Mouse (Mus musculus) lung, postnatal 36 days (tissue): ENCODE measurements around the gene Tmem130.

Source experiments
- DNase-seq: peaks from one replicate; pipeline ENCODE4 v3.0.0; 2022; ENCODE audit warnings: mixed read lengths

Gene Tmem130

GRCm38 (mm10) chr5:144729216-144729615 lies 32.4 kb downstream of the Tmem130 start:
- DNase-seq, result no peak

DNA sequence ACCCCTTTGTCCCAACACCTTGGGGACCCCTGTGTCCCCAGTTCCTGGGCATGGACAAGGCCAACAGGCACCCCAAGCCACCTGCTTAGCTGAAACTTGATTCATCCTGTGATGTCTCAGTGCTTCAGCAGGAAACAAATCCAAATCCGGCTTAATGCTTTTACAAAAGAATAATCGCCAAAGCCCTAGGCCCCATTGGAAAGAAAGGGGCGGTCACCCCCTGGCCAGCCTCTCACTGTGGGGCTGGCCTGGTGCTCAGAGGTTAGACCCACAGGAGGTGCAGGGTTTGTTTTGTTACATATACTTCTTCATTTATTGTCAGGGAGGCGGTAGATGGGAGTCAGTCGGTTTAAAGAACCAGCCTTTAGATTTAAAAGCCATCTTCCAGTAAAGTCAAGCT lies 33.4 kb downstream of the Tmem130 start:
- no peak for DNase-seq

DNA sequence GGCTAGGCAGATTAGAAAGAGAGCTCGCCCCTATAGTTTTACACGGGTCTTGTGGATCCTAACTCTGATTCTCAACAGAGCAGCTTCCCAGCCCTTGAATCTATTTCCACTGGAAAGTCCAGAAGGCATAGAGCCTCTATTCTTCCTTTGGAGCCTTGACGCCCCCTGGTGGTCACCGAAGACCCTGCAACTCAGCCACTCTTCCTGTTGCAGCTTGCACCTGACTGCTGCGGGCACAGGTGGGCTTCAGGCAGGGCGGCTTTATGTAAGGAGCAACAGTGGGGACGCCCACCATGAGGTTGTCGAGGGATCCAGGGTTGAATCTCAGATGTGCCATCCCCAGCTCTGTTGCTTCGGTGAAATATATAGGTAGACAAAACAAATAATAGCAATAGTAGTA lies 34.5 kb downstream of the Tmem130 start:
- peak; percentile 72 for DNase-seq

- DNase-seq, result no peak
Measured at GRCm38 (mm10) chr5:144725554-144725953, 36.1 kb downstream of the Tmem130 start.

GRCm38 (mm10) chr5:144724926-144725325 lies 36.7 kb downstream of the Tmem130 start:
- DNase-seq, result no peak

GRCm38 (mm10) chr5:144720281-144720680 lies 41.3 kb downstream of the Tmem130 start:
- DNase-seq, result no peak

DNA sequence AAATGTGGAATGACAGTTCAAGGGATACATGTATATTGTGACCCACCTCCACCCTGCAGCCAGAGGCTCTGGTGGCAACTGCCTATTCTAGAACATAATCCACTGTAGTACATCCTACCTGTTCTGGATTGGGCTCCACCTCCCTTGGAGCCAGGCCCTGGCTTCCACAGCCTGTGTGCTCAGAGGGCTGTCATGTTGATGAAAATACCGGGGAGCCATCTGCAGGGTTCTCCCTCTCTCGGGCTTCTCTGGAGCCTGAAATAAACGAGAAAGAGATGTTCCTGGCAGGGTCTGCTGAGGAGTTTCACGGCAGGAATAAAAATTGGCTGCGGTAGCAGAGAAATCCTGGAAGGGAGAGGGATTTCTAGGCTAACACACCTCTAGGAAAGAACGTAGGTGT lies 41.8 kb downstream of the Tmem130 start:
- DNase-seq, result no peak

DNA sequence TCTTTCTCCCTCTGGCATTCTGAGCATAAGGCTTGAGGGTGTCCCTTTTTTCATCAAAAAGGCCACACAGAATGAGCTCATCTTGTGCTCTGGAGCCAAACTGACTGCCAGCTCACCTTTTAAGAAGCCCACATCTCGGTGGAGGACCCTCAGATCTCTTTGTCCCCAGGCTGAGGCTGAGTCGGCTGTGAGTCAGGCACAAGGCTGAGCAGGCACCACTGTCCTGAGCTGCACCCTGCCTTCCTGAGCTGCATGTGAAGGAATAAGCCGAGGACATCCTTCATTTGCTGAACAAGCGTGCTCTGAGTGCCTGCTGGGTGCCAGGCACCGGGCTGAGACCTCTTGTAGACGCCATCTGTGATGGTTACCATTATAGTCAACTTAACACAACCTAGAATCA lies 44.4 kb downstream of the Tmem130 start:
- DNase-seq, result no peak

- no peak for DNase-seq
Measured at GRCm38 (mm10) chr5:144713371-144713770, 48.2 kb downstream of the Tmem130 start.

GRCm38 (mm10) chr5:144707603-144708002 lies 54.0 kb downstream of the Tmem130 start:
- no peak for DNase-seq

DNA sequence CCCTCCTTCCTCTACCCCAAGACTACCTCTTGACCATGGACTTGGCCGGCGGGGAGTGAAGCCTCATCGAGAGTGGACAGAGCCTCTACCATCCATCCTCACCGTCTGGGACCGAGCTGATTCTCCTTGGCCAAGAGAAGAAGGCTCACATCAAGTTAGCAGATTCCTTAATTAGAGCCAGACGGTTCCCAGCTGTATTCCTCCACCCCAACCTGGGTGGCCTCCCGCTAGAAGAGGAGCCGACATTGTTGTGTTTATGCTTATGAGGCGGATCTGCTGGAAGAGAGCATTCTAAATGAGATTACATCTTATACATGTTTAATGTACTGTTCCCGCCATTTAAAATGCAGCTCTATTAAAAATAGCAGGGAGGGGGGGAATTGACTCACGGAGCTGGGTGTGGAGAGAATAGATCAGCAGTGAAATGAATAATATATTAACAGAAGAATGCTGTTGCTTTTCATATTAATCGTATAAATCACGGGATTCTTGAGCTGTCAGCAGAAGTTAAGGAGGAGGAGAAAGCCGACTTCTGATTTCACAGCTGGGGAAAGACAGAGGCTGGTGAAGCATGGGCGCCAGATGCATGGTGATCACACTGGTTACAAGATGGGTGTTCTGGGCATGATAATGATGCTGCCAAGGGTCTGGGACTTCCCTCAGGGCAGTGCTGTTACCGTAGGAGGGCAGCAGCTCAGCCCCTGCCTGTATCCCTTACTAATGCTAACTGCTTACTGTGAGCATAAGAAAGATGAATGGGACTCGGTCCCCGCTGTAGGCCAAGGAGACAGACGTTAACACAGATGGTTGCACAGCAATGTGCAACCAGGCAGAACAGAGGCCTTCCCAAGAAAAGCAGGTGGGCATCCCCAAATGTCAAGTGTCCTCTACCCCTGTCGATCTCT lies 57.9 kb downstream of the Tmem130 start:
- no peak for DNase-seq

- DNase-seq, result no peak
Measured at GRCm38 (mm10) chr5:144695289-144696060, 66.1 kb downstream of the Tmem130 start.

DNA sequence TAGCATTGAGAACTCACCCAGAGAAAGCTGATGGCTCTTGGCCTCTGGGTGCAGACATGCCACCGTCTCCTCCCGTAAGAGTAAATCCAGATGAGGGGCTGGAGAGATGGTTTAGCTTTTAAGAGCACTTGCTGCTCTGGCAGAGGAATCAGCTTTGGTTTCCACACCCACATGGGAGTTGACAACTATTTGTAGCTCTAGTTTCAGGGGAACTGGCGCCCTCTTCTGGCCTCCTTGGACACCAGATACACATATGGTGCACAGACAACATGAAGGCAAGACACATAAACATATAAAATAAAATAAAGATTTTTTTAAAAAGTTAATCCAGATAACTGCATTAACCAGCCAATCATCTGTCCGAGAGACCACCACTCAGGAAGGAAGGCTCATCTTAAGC lies 67.5 kb downstream of the Tmem130 start:
- peak; percentile 9 for DNase-seq

DNA sequence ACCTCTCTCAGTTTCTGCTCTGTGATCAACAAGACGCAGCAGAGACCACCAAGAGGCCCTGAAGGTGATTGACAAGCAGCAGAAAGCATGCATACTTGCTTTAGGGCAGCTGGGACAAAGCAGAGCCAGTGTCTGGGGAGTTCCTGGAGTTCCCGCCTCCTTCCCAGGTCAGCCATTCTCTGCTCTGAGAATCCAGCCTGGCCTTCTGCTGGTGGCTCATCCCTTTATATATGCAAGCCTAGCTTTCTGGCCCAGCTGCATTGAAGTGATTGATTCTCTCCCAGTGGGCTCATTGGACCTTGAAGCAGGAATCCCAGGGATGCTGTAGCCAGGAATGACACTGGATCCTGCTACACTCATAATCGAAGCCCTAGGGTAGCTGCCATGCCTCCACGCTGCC lies 70.2 kb downstream of the Tmem130 start:
- DNase-seq, result no peak

DNA sequence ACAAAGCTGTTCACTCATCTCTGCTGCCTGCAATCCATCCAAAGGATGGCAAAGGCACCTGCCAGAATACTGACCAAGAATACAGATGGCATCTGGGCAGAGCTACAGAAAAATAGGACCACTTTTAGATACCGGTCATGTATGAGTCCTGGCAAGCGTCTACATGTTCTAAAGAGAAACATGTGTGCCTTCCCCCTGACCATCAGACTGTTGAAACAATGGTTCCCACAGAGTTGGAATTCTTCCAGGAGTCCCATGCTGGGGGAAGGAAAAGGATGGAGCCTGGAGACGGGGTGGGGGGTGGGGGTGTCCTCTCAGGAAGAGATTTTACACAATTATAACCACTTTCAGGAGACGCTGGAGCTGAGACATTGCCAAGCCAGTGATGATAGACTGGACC lies 73.2 kb downstream of the Tmem130 start:
- DNase-seq, result no peak
